Mouse (Mus musculus) layer of hippocampus, postnatal 36 days (tissue): ENCODE data around the gene Gga2. TPM values are rescaled to one million over a fixed set of nuclear protein-coding genes. Genes with fewer than 3 reads are reported as not detected.

ENCODE experiments used
- DNase-seq, 2 experiments: peaks; one replicate each; pipeline ENCODE4 v3.0.0; 2022
- total RNA-seq, 2 experiments: library from RNA; stranded (reverse); gene quantifications; 2 replicates each; pipeline ENCODE4 v1.2.3; 2021

The Gga2 gene
- total RNA-seq, 2 experiments from 2014 or later, result 29.8 to 34.7 TPM

DNA sequence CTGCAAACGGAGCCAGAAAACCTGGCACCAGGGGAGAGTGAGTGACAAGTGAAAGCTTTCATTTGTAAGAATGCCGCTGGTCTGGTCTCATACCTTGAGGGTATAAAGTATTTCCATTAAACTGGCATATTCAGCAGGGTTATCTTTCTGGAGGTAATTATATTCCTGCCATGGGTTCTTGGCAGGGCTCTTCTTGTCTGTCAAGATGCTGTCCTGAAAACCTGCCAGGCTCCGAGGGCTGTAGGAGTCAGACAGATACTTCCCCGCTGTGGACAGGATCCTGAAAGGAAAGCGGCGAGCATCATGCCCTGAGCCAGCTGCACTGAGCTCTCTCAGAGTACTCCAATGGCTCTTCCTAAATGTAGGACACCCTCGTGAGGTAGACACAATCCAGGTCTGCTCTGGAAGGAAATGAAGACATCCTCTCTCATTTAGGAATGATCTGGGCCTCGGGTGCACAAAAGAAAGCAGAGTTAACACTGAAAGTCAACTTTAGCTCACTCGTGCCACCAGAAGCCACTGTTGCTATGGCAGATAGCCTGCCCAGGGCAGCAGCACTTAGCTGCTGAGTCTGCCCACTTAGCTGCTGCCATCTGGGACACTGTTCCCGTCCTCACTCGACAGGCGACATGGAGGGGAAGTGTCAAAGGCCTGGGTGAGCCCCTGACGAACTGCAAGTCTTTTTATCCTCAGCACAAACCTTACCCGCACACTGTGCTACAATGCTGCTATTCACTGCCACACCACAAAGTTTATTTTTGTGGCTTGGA, 84.0 kb downstream of the Gga2 start:
- no peak for DNase-seq

Other genes with a start within 250 kb of the Gga2 start
- gene Scnn1b, start 156.2 kb downstream of the Gga2 start, total RNA-seq, result under 1 TPM in 1 of 2 experiments, not detected in 1; 0.30 TPM
- gene Cog7, start 39.5 kb downstream of the Gga2 start, total RNA-seq, result 10 to 100 TPM; 39.8 to 41.3 TPM
- gene Ubfd1, start 46.0 kb upstream of the Gga2 start, total RNA-seq, result 10 to 100 TPM; 59.2 to 61.9 TPM
- gene Ears2, start 46.0 kb upstream of the Gga2 start, total RNA-seq, result 10 to 100 TPM in 1 of 2 experiments, 1 to 10 TPM in 1; 9.7 to 10.0 TPM
- 100 to 1,000 TPM; 290 to 336 TPM for gene Ndufab1, start 80.7 kb upstream of the Gga2 start, total RNA-seq
- gene Palb2, start 111.8 kb upstream of the Gga2 start, total RNA-seq, result 1 to 10 TPM; 1.4 to 1.5 TPM
- 100 to 1,000 TPM; 106 to 109 TPM for gene Dctn5, start 111.8 kb upstream of the Gga2 start, total RNA-seq
- gene Plk1, start 138.2 kb upstream of the Gga2 start, total RNA-seq, result 1 to 10 TPM; 2.7 to 2.8 TPM
- gene Ern2, start 165.0 kb upstream of the Gga2 start, total RNA-seq, result under 1 TPM; 0.33 to 0.50 TPM
- 1 to 10 TPM; 2.3 to 3.1 TPM for gene Chp2, start 198.3 kb upstream of the Gga2 start, total RNA-seq